Mouse (Mus musculus) lung, adult 2 months (tissue): ENCODE data around the gene Cops6.

Experiments used
- CTCF ChIP-seq: fragments of 200-500 bp; IDR thresholded peaks from 2 replicates; pipeline ENCODE4 v1.5.1; 2011; ENCODE audit warnings: mild to moderate bottlenecking, low read length, control low read depth; ENCODE audit not compliant: insufficient read depth
- POLR2A ChIP-seq: fragments of 200-500 bp; IDR thresholded peaks from 2 replicates; pipeline ENCODE4 v1.6.1; 2011; ENCODE audit warnings: low read depth, mild to moderate bottlenecking, control low read depth, low read length, borderline replicate concordance; ENCODE audit errors: extremely low read depth

GRCm38 (mm10) chr5:138194755-138195345, 34.0 kb downstream of the Cops6 start:
- TF ChIP-seq CTCF (no peak), POLR2A (0 out of 2 replicates have a peak, but pooled peaks have one; percentile 16)
